ENCODE assay signal across 29 mouse cellular contexts in the genomic region with DNA sequence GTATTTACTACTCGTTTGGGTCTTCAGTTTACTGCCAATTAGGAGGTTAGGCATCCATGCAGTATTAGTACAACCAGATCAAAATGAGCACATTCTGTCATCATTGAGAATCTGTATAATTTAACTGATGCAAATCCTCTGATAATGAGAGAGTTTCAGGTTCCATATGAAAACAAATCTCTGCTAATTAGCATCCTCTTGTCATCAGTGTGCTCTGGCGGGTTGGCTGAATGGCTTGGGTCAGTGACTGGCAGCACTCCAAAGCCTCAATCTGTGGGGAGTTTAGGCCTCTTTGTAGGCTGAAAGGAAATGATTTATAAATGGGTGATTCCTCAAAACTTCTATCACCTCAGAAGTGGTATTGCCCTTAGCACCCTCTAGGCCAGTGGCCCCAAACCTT.
DNase-seq lines count a peak whose midpoint lies in the region; ATAC-seq and TF ChIP-seq lines count a peak whose summit lies in the region.
"Had no signal": no experiment of that assay in that cellular context is flagged by ENCODE, and none has a peak within 500 bp of the region (broad histone marks: within the 10 kb centered on the region; RNA-seq: fewer than 3 reads in every experiment).

No protein-coding gene starts in this region.

- intact Hi-C loops in heart, postnatal 36 days (cut with DNase I), result no loop called here

- H3K9ac ChIP-seq in forebrain, embryonic 12.5 days, result no peak overlapping the region
- no peak overlapping the region for H3K9ac ChIP-seq in midbrain, embryonic 13.5 days (replicated peaks)
- no peak overlapping the region for H3K9ac ChIP-seq in midbrain, postnatal 0 days (replicated peaks; ENCODE audit: low read length, poor library complexity, severe bottlenecking)
- no peak overlapping the region for H3K9ac ChIP-seq in forebrain, embryonic 15.5 days (replicated peaks)
- H3K9ac ChIP-seq: embryonic facial prominence, embryonic 15.5 days; heart, embryonic 15.5 days; hindbrain, embryonic 14.5 days; limb, embryonic 12.5 days; liver, embryonic 15.5 days; lung, embryonic 14.5 days; neural tube, embryonic 15.5 days had no signal

- peak; percentile 51; the same call in 1 of the 2 replicates for ATAC-seq in forebrain, embryonic 12.5 days (ENCODE audit: low FRiP score)
- peak; percentile 40; the same call in 1 of the 2 replicates for ATAC-seq in midbrain, embryonic 13.5 days
- no peak for ATAC-seq in midbrain, postnatal 0 days (ENCODE audit: low FRiP score)
- ATAC-seq in forebrain, embryonic 15.5 days (replicated peaks), result peak; percentile 46; the same call in 1 of the 2 replicates
- ATAC-seq: CD4-positive, CD25-positive, alpha-beta regulatory T cell, adult 4 months; inflammation-experienced regulatory T-cells, adult 6 months had no signal

- no peak for TF ChIP-seq CTCF in midbrain, postnatal 0 days (IDR thresholded peaks at IDR 0.05)

- no peaks in the 10 kb centered on the region for H3K4me1 ChIP-seq in forebrain, embryonic 12.5 days
- no peaks in the 10 kb centered on the region for H3K4me1 ChIP-seq in forebrain, embryonic 10.5 days
- H3K4me1 ChIP-seq in midbrain, embryonic 13.5 days (replicated peaks), result no peaks in the 10 kb centered on the region
- H3K4me1 ChIP-seq in midbrain, postnatal 0 days (ENCODE audit: insufficient read depth, low read length), result no peaks in the 10 kb centered on the region
- H3K4me1 ChIP-seq in forebrain, embryonic 15.5 days, result no peaks in the 10 kb centered on the region
- H3K4me1 ChIP-seq: embryonic facial prominence, embryonic 15.5 days; heart, embryonic 10.5 days; heart, embryonic 15.5 days; limb, embryonic 12.5 days; liver, embryonic 15.5 days; neural tube, embryonic 15.5 days had no signal

- WGBS in forebrain, embryonic 12.5 days, result 38% methylated on average over 2 of the region's 2 CpGs
- WGBS in forebrain, embryonic 10.5 days, result 52% methylated on average over 2 of the region's 2 CpGs
- 46% methylated on average over 2 of the region's 2 CpGs for WGBS in midbrain, embryonic 13.5 days
- 48% methylated on average over 2 of the region's 2 CpGs for WGBS in midbrain, postnatal 0 days
- 29% methylated on average over 2 of the region's 2 CpGs for WGBS in forebrain, embryonic 15.5 days

- no peaks in the 10 kb centered on the region for H3K9me3 ChIP-seq in forebrain, embryonic 12.5 days
- H3K9me3 ChIP-seq in forebrain, embryonic 10.5 days, result no peaks in the 10 kb centered on the region
- no peaks in the 10 kb centered on the region for H3K9me3 ChIP-seq in midbrain, embryonic 13.5 days
- no peaks in the 10 kb centered on the region for H3K9me3 ChIP-seq in midbrain, postnatal 0 days (ENCODE audit: low read length)
- H3K9me3 ChIP-seq in forebrain, embryonic 15.5 days, result no peaks in the 10 kb centered on the region
- H3K9me3 ChIP-seq: embryonic facial prominence, embryonic 15.5 days; heart, embryonic 10.5 days; heart, embryonic 15.5 days; limb, embryonic 12.5 days; liver, embryonic 15.5 days; neural tube, embryonic 15.5 days had no signal

- H3K4me2 ChIP-seq in forebrain, embryonic 12.5 days, result no peak overlapping the region
- no peak overlapping the region for H3K4me2 ChIP-seq in midbrain, embryonic 13.5 days (replicated peaks)
- no peak overlapping the region for H3K4me2 ChIP-seq in midbrain, postnatal 0 days (ENCODE audit: low read depth, low read length, poor library complexity, severe bottlenecking)
- no peak overlapping the region for H3K4me2 ChIP-seq in forebrain, embryonic 15.5 days (replicated peaks)
- H3K4me2 ChIP-seq: embryonic facial prominence, embryonic 15.5 days; heart, embryonic 15.5 days; hindbrain, embryonic 14.5 days; limb, embryonic 12.5 days; liver, embryonic 15.5 days; lung, embryonic 14.5 days; neural tube, embryonic 15.5 days had no signal

- H3K36me3 ChIP-seq in forebrain, embryonic 12.5 days (replicated peaks), result no peaks in the 10 kb centered on the region
- no peaks in the 10 kb centered on the region for H3K36me3 ChIP-seq in forebrain, embryonic 10.5 days (replicated peaks)
- no peaks in the 10 kb centered on the region for H3K36me3 ChIP-seq in midbrain, embryonic 13.5 days
- no peaks in the 10 kb centered on the region for H3K36me3 ChIP-seq in midbrain, postnatal 0 days (ENCODE audit: insufficient read depth, low read length)
- no peaks in the 10 kb centered on the region for H3K36me3 ChIP-seq in forebrain, embryonic 15.5 days
- H3K36me3 ChIP-seq: embryonic facial prominence, embryonic 15.5 days; heart, embryonic 10.5 days; heart, embryonic 15.5 days; limb, embryonic 12.5 days; liver, embryonic 15.5 days; neural tube, embryonic 15.5 days had no signal

- H3K27ac ChIP-seq in forebrain, embryonic 12.5 days, result no peak overlapping the region
- H3K27ac ChIP-seq in forebrain, embryonic 10.5 days, result no peak overlapping the region
- no peak overlapping the region for H3K27ac ChIP-seq in midbrain, embryonic 13.5 days
- no peak overlapping the region for H3K27ac ChIP-seq in midbrain, postnatal 0 days (ENCODE audit: low read depth, low read length)
- H3K27ac ChIP-seq in forebrain, embryonic 15.5 days (replicated peaks), result no peak overlapping the region
- H3K27ac ChIP-seq: embryonic facial prominence, embryonic 15.5 days; heart, embryonic 10.5 days; heart, embryonic 15.5 days; hindbrain, embryonic 14.5 days; limb, embryonic 12.5 days; liver, embryonic 15.5 days; neural tube, embryonic 15.5 days had no signal

- no peak overlapping the region for H3K4me3 ChIP-seq in forebrain, embryonic 12.5 days (replicated peaks)
- no peak overlapping the region for H3K4me3 ChIP-seq in forebrain, embryonic 10.5 days
- no peak overlapping the region for H3K4me3 ChIP-seq in midbrain, embryonic 13.5 days (replicated peaks)
- H3K4me3 ChIP-seq in midbrain, postnatal 0 days (ENCODE audit: low read depth, low read length), result no peak overlapping the region
- no peak overlapping the region for H3K4me3 ChIP-seq in forebrain, embryonic 15.5 days
- H3K4me3 ChIP-seq: embryonic facial prominence, embryonic 15.5 days; heart, embryonic 10.5 days; heart, embryonic 15.5 days; limb, embryonic 12.5 days; liver, embryonic 15.5 days; neural tube, embryonic 15.5 days had no signal

- no peaks in the 10 kb centered on the region for H3K27me3 ChIP-seq in forebrain, embryonic 12.5 days
- H3K27me3 ChIP-seq in forebrain, embryonic 10.5 days (ENCODE audit: poor library complexity, severe bottlenecking), result no peaks in the 10 kb centered on the region
- H3K27me3 ChIP-seq in midbrain, embryonic 13.5 days, result no peaks in the 10 kb centered on the region
- H3K27me3 ChIP-seq in midbrain, postnatal 0 days (ENCODE audit: insufficient read depth, low read length), result no peaks in the 10 kb centered on the region
- H3K27me3 ChIP-seq in forebrain, embryonic 15.5 days, result no peaks in the 10 kb centered on the region
- H3K27me3 ChIP-seq: embryonic facial prominence, embryonic 15.5 days; heart, embryonic 15.5 days; limb, embryonic 12.5 days; liver, embryonic 15.5 days; neural tube, embryonic 15.5 days had no signal

- no peak for DNase-seq in forebrain, embryonic 10.5 days (ENCODE audit: extremely low spot score, low spot score)
- no peak for DNase-seq in midbrain, postnatal 0 days (ENCODE audit: low spot score)
- peak; percentile 64 for DNase-seq in Muller cell, postnatal 12 days (ENCODE audit: inconsistent ontology term)
- DNase-seq in heart, postnatal 36 days, result no peak
- DNase-seq: adrenal gland, adult 2 months; adrenal gland, postnatal 36 days; cerebellum, adult 9-10 months; gastrocnemius, postnatal 25 days; heart, adult 11 months; kidney, adult 11 months; kidney, postnatal 14 days; layer of hippocampus, adult 9-11 months; lung, embryonic 14.5 days; lung, postnatal 14 days; right cerebral cortex, adult 18-20 months; thymus, adult 2 months; thymus, postnatal 36 days had no signal
